Mouse (Mus musculus) forebrain, embryonic 11.5 days (tissue): ENCODE measurements around the gene Doc2b. TPM values are rescaled to one million over a fixed set of nuclear protein-coding genes. Genes with fewer than 3 reads are reported as not detected.
"Not testable (repeated sequence)": the region's sequence is repeated elsewhere in the genome, so short reads cannot be mapped to it uniquely, and the experiment has no call there.

Source experiments
- ATAC-seq: fragments of 200-750 bp; cut with Nextera tagmentation; replicated peaks from 2 replicates; pipeline ENCODE4 v1.8.0; 2017; ENCODE audit warnings: moderate TSS enrichment; ENCODE audit not compliant: low FRiP score
- DNase-seq: peaks from one replicate; pipeline ENCODE4 v3.0.0-alpha.2; 2017; ENCODE audit warnings: low spot score
- H3K27ac ChIP-seq: fragments of 300-500 bp; sonication (generic); 2 replicates; pipeline ENCODE4 v1.5.1; 2014; ENCODE audit warnings: low read depth, low read length
- H3K27me3 ChIP-seq: fragments of 300-500 bp; sonication (generic); 2 replicates; pipeline ENCODE4 v1.6.1; 2014; ENCODE audit warnings: mild to moderate bottlenecking, low read length, mixed read lengths; ENCODE audit not compliant: control insufficient read depth, insufficient read depth
- H3K36me3 ChIP-seq: fragments of 300-500 bp; sonication (generic); 2 replicates; pipeline ENCODE4 v1.6.1; 2014; ENCODE audit warnings: mild to moderate bottlenecking, low read length, moderate library complexity, mixed read lengths; ENCODE audit not compliant: control insufficient read depth, insufficient read depth
- H3K4me1 ChIP-seq: fragments of 300-500 bp; sonication (generic); replicated peaks from 2 replicates; pipeline ENCODE4 v1.6.1; 2014; ENCODE audit warnings: low read length, mixed read lengths; ENCODE audit not compliant: control insufficient read depth, insufficient read depth
- H3K4me2 ChIP-seq: fragments of 300-500 bp; sonication (generic); 2 replicates; pipeline ENCODE4 v1.6.1; 2014; ENCODE audit warnings: low read depth, mild to moderate bottlenecking, low read length, moderate library complexity, mixed read lengths; ENCODE audit not compliant: severe bottlenecking
- H3K4me3 ChIP-seq: fragments of 300-500 bp; sonication (generic); 2 replicates; pipeline ENCODE4 v1.5.1; 2014; ENCODE audit warnings: low read depth, low read length
- H3K9ac ChIP-seq: fragments of 300-500 bp; sonication (generic); 2 replicates; pipeline ENCODE4 v1.6.1; 2014; ENCODE audit warnings: low read length
- H3K9me3 ChIP-seq: fragments of 300-500 bp; sonication (generic); 2 replicates; pipeline ENCODE4 v1.6.1; 2016; ENCODE audit warnings: low read length, mixed read lengths; ENCODE audit not compliant: control insufficient read depth
- WGBS: fragments of 180-500 bp; shearing (Covaris S2); extraction: QIAGEN DNeasy Blood & Tissue Kit; methylation state at CpG from one replicate; pipeline ENCODE4 v1.1.7; 2014; 5-methylcytosine and 5-hydroxymethylcytosine counted together
- polyA plus RNA-seq: library from polyadenylated mRNA; unstranded; fragments of >200 nt; fragmentation: Nextera tagmentation; extraction: Ambion mirVana; gene quantifications from 2 replicates; pipeline ENCODE4 v1.2.1, GENCODE M21; 2014

Doc2b gene
- polyA plus RNA-seq, 1 experiment from 2014 or later: 0.20 TPM

- Histone ChIP-seq H3K4me3 (no peak overlapping the region), H3K4me2 (no peak overlapping the region), H3K9ac (no peak overlapping the region), H3K36me3 (no peaks in the 10 kb centered on the region; the same call in 1 of the 2 replicates), H3K9me3 (no peaks in the 10 kb centered on the region), H3K4me1 (peaks cover 10% of the 10 kb centered on the region; the same call in 1 of the 2 replicates), H3K27ac (no peak overlapping the region), H3K27me3 (no peaks in the 10 kb centered on the region)
- no peak for DNase-seq
- no peak for ATAC-seq
- 90% methylated on average over 2 of the region's 2 CpGs for WGBS
Measured at GRCm38 (mm10) chr11:75737806-75738476, 57.9 kb downstream of the Doc2b start.

DNA sequence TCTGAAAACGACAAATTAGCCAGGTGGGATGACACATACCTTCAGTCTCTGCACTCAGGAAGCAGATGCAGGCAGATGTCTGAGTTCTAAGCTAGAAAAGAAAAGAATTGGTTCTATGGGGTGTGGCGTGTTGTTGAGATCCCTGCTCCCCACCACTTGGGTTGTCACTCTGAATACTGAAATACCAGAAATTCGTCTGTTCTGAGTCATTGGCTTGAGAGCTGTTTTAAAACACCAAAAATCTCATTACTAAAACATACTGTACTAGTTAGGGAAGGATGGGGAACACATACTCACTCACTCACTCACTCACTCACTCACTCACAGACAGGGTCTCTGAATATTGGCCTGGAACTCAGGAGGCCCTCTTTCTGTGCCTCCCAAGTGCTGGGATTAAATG lies 58.9 kb downstream of the Doc2b start:
- no peaks in the 10 kb centered on the region for H3K36me3 ChIP-seq
- H3K9me3 ChIP-seq: no peaks in the 10 kb centered on the region
- ATAC-seq (no peak), DNase-seq (no peak)
- no peak overlapping the region for H3K9ac ChIP-seq
- H3K4me1 ChIP-seq: peaks cover 10% of the 10 kb centered on the region; the same call in 1 of the 2 replicates
- H3K27ac ChIP-seq: no peak overlapping the region
- H3K27me3 ChIP-seq: no peaks in the 10 kb centered on the region
- peak overlapping the region; percentile 6; the same call in 1 of the 2 replicates for H3K4me2 ChIP-seq
- 77% methylated on average over 3 of the region's 3 CpGs for WGBS
- H3K4me3 ChIP-seq: no peak overlapping the region

- H3K27ac ChIP-seq: no peak overlapping the region
- WGBS: 85% methylated on average over 5 of the region's 5 CpGs
- DNase-seq: no peak
- H3K4me3 ChIP-seq: peak overlapping the region; percentile 95
- H3K4me2 ChIP-seq: peak overlapping the region; percentile 91; the same call in 1 of the 2 replicates
- no peak for ATAC-seq
- no peaks in the 10 kb centered on the region for H3K27me3 ChIP-seq
- no peaks in the 10 kb centered on the region for H3K9me3 ChIP-seq
- no peaks in the 10 kb centered on the region for H3K36me3 ChIP-seq
- no peak overlapping the region for H3K9ac ChIP-seq
- peaks cover 10% of the 10 kb centered on the region; the same call in 1 of the 2 replicates for H3K4me1 ChIP-seq
Measured at GRCm38 (mm10) chr11:75735462-75736252, 60.2 kb downstream of the Doc2b start.

DNA sequence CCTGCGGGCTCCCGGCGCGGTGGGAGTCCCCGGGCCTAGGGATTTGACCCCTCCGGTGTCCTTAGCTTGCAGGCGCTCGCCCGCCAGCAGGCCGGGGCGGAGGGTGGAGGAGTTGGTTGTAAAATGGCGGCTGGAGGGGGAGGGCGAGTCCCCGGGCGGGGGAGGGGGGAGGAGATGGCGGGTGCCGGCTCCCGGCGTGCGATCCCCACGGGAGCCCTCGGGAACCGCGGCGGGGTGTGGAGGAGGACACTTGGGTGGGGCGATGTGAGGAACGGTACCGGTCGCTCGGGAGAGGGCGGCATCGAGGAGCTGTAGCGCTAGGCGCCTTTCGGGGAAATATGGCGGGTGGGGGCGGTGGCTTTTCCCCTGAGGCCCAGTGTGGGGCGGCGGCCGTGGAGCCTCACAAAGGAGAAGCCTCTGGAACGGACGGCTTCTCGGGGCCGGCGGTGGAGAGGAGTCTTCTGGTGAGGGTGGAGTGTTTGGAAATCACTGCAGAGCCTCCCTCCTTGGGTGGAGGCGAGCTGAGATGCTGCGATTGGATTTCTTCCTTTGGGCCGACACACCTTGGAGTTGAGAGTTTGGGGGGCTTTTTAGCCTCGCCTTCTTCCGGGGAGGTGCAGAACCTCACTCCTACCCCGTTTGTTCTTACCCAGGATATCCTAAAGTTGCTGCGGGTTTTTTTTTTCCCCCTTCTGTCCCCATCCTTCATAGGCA lies 62.5 kb downstream of the Doc2b start:
- ATAC-seq: peak; percentile 63
- Histone ChIP-seq H3K4me3 (peak overlapping the region; percentile 95), H3K9me3 (no peaks in the 10 kb centered on the region), H3K27me3 (no peaks in the 10 kb centered on the region), H3K9ac (peak overlapping the region; percentile 100), H3K27ac (peak overlapping the region; percentile 96), H3K4me1 (peaks cover 10% of the 10 kb centered on the region; the same call in 1 of the 2 replicates), H3K36me3 (no peaks in the 10 kb centered on the region), H3K4me2 (peak overlapping the region; percentile 91)
- WGBS: 1% methylated on average over 50 of the region's 52 CpGs
- peak; percentile 88 for DNase-seq

DNA sequence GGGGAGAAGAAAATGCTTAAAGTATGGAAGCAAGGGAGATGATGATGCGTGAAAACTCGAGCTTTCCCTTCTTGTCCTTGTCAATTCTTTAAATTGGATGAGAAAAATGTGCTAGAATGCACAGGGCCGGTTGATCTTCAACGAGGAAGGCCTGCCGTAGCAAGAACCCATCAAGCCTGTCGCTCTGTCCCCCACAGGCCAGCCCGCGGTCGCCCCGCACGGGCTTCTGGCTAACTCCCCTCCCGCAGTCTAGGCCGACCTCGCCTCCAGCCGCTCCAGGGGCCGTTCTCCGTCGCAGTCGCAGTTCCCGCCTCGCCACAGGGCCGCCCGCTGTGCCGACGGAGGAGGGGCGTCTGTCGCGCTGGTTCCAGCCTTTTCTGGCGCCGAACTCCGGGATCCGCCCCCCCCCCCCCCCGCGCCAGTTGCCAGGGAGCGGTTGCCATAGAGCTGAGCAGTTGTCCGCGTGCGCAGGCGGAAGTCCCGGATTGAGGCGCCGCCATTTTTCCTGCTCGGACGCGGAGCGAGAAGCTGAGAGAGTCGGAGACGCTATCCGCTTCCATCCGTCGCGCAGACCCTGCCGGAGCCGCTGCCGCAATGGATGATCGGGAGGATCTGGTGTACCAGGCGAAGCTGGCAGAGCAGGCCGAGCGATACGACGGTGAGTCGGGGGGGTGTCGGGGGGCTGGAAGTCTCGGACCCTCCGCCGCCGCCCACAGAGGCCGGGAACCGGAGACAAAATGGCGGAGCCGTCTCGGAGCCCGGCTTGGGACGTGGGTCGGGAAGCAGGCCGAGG lies 63.2 kb downstream of the Doc2b start, which contains the start of gene Ywhae:
TSS of gene Ywhae (plus strand) at position 436 of the 793 bp plus-strand sequence.
- WGBS: under 1% methylated on average over 75 of the region's 76 CpGs

GRCm38 (mm10) chr11:75727659-75728058 lies 68.2 kb downstream of the Doc2b start:
- H3K4me2 ChIP-seq, H3K9me3 ChIP-seq: not testable (repeated sequence)
- 92% methylated on average over 6 of the region's 6 CpGs for WGBS

More for the DNA sequence above, 63.2 kb downstream of the Doc2b start, which contains the start of gene Ywhae:
- Histone ChIP-seq H3K4me1 (peaks cover 10% of the 10 kb centered on the region; the same call in 1 of the 2 replicates), H3K27me3 (no peaks in the 10 kb centered on the region), H3K4me2 (peak within 1 kb of the TSS; percentile 91), H3K9ac (peak within 1 kb of the TSS; percentile 100), H3K9me3 (no peaks in the 10 kb centered on the region), H3K27ac (peak within 1 kb of the TSS; percentile 96), H3K36me3 (no peaks in the 10 kb centered on the region), H3K4me3 (peak within 1 kb of the TSS; percentile 95)
- DNase-seq: peak; percentile 99
- ATAC-seq: peak; percentile 94

GRCm38 (mm10) chr11:75727168-75727567 lies 68.7 kb downstream of the Doc2b start:
- no peak overlapping the region for H3K4me2 ChIP-seq
- no peak overlapping the region for H3K9ac ChIP-seq
- no peak for ATAC-seq
- no peaks in the 10 kb centered on the region for H3K4me1 ChIP-seq
- H3K9me3 ChIP-seq: no peaks in the 10 kb centered on the region
- no peaks in the 10 kb centered on the region for H3K27me3 ChIP-seq
- no peak overlapping the region for H3K4me3 ChIP-seq
- no peak overlapping the region for H3K27ac ChIP-seq
- DNase-seq: no peak
- WGBS: 78% methylated on average over 2 of the region's 2 CpGs
- H3K36me3 ChIP-seq: no peaks in the 10 kb centered on the region

More at GRCm38 (mm10) chr11:75727659-75728058, 68.2 kb downstream of the Doc2b start:
- not testable (repeated sequence) for H3K27ac ChIP-seq, H3K36me3 ChIP-seq, H3K4me1 ChIP-seq, ATAC-seq, H3K9ac ChIP-seq, H3K27me3 ChIP-seq, H3K4me3 ChIP-seq, DNase-seq
